Mouse (Mus musculus) stomach, embryonic 15.5 days (tissue): Measurements from ENCODE around the gene Rnasek. TPM values are rescaled to one million over a fixed set of nuclear protein-coding genes. Genes with fewer than 3 reads are reported as not detected.
A peak's percentile ranks its signal among the peaks of the same experiment; 100 is the strongest.

Source experiments
- ATAC-seq: fragments of 200-750 bp; cut with Nextera tagmentation; 2 replicates; pipeline ENCODE4 v1.8.0; 2017; ENCODE audit warnings: low read depth, moderate number of reproducible peaks, moderate TSS enrichment; ENCODE audit not compliant: insufficient read depth, low FRiP score
- H3K27ac ChIP-seq: fragments of 300-500 bp; sonication (generic); 2 replicates; pipeline ENCODE4 v1.5.1; 2015; ENCODE audit warnings: mild to moderate bottlenecking, inconsistent platforms
- H3K27me3 ChIP-seq: fragments of 300-500 bp; sonication (generic); replicated peaks from 2 replicates; pipeline ENCODE4 v1.6.1; 2015; ENCODE audit warnings: inconsistent platforms
- H3K36me3 ChIP-seq: fragments of 300-500 bp; sonication (generic); 2 replicates; pipeline ENCODE4 v1.6.1; 2015; ENCODE audit warnings: inconsistent platforms
- H3K4me1 ChIP-seq: fragments of 300-500 bp; sonication (generic); 2 replicates; pipeline ENCODE4 v1.6.1; 2015; ENCODE audit warnings: inconsistent platforms
- H3K4me2 ChIP-seq: fragments of 300-500 bp; sonication (generic); 2 replicates; pipeline ENCODE4 v1.6.1; 2015; ENCODE audit warnings: mild to moderate bottlenecking, inconsistent platforms
- H3K4me3 ChIP-seq: fragments of 300-500 bp; sonication (generic); replicated peaks from 2 replicates; pipeline ENCODE4 v1.5.1; 2015; ENCODE audit warnings: inconsistent platforms
- H3K9ac ChIP-seq: fragments of 300-500 bp; sonication (generic); 2 replicates; pipeline ENCODE4 v1.6.1; 2015; ENCODE audit warnings: inconsistent platforms
- H3K9me3 ChIP-seq: fragments of 300-500 bp; sonication (generic); 2 replicates; pipeline ENCODE4 v1.6.1; 2016; ENCODE audit warnings: inconsistent platforms
- WGBS: fragments of 180-500 bp; shearing (Covaris S2); methylation state at CpG from one replicate; pipeline ENCODE4 v1.1.7; 2015; 5-methylcytosine and 5-hydroxymethylcytosine counted together
- polyA plus RNA-seq: library from polyadenylated mRNA; unstranded; fragments of >200 nt; fragmentation: Nextera tagmentation; extraction: Ambion mirVana; gene quantifications from 2 replicates; pipeline ENCODE4 v1.2.1, GENCODE M21; 2015

Gene Rnasek
- polyA plus RNA-seq, 1 experiment from 2014 or later, result 222 TPM

GRCm38 (mm10) chr11:70259035-70259434, 19.4 kb upstream of the Rnasek start:
- H3K9me3 ChIP-seq, result 0 out of 2 replicates have a peak, but pooled peaks cover 2% of the 10 kb centered on the region
- H3K27ac ChIP-seq, result no peak overlapping the region
- no peak overlapping the region for H3K4me3 ChIP-seq
- peaks cover 13% of the 10 kb centered on the region for H3K27me3 ChIP-seq
- ATAC-seq, result no peak
- no peaks in the 10 kb centered on the region for H3K36me3 ChIP-seq
- H3K4me1 ChIP-seq, result peaks cover 13% of the 10 kb centered on the region
- no peak overlapping the region for H3K9ac ChIP-seq
- WGBS, result 93% methylated on average over 4 of the region's 4 CpGs
- H3K4me2 ChIP-seq, result no peak overlapping the region

- Histone ChIP-seq H3K36me3 (no peaks in the 10 kb centered on the region), H3K27me3 (peaks cover 27% of the 10 kb centered on the region), H3K27ac (peak within 1 kb of the TSS; percentile 49; the same call in 1 of the 2 replicates), H3K4me1 (peaks cover 15% of the 10 kb centered on the region), H3K4me2 (peak within 1 kb of the TSS; percentile 61), H3K4me3 (peak within 1 kb of the TSS; percentile 40), H3K9ac (0 out of 2 replicates have a peak within 1 kb of the TSS, but pooled peaks have one; percentile 17), H3K9me3 (no peaks in the 10 kb centered on the region)
- WGBS, result 2% methylated on average over 25 of the region's 25 CpGs
- ATAC-seq, result 0 out of 2 replicates have a peak, but pooled peaks have one; percentile 59
These were observed 15.4 kb upstream of the Rnasek start, which contains the start of gene Alox12 for GRCm38 (mm10) chr11:70254931-70255531. TSS of gene Alox12 (minus strand) at chr11:70255353.

GRCm38 (mm10) chr11:70254337-70254736, 14.7 kb upstream of the Rnasek start:
- Histone ChIP-seq H3K27ac (no peak overlapping the region), H3K9ac (no peak overlapping the region)

GRCm38 (mm10) chr11:70251853-70252252, 12.2 kb upstream of the Rnasek start:
- H3K4me3 ChIP-seq, result no peak overlapping the region
- H3K4me1 ChIP-seq, result peaks cover 15% of the 10 kb centered on the region
- H3K9ac ChIP-seq, result no peak overlapping the region
- 75% methylated on average over 8 of the region's 8 CpGs for WGBS
- no peaks in the 10 kb centered on the region for H3K36me3 ChIP-seq
- no peaks in the 10 kb centered on the region for H3K9me3 ChIP-seq
- no peak for ATAC-seq
- no peak overlapping the region for H3K4me2 ChIP-seq
- peaks cover 27% of the 10 kb centered on the region for H3K27me3 ChIP-seq
- no peak overlapping the region for H3K27ac ChIP-seq

More at GRCm38 (mm10) chr11:70254337-70254736, 14.7 kb upstream of the Rnasek start:
- no peaks in the 10 kb centered on the region for H3K9me3 ChIP-seq
- no peak for ATAC-seq
- H3K4me3 ChIP-seq, result peak overlapping the region; percentile 40
- H3K4me2 ChIP-seq, result peak overlapping the region; percentile 61
- H3K36me3 ChIP-seq, result no peaks in the 10 kb centered on the region
- H3K27me3 ChIP-seq, result peaks cover 27% of the 10 kb centered on the region
- H3K4me1 ChIP-seq, result peaks cover 15% of the 10 kb centered on the region
- WGBS, result 5% methylated on average over 18 of the region's 18 CpGs

- no peak overlapping the region for H3K27ac ChIP-seq
- no peaks in the 10 kb centered on the region for H3K36me3 ChIP-seq
- peaks cover 13% of the 10 kb centered on the region for H3K4me1 ChIP-seq
- no peak for ATAC-seq
- H3K9me3 ChIP-seq, result no peaks in the 10 kb centered on the region
- no peak overlapping the region for H3K4me2 ChIP-seq
- no peak overlapping the region for H3K9ac ChIP-seq
- 65% methylated on average over 11 of the region's 11 CpGs for WGBS
- H3K4me3 ChIP-seq, result no peak overlapping the region
- peaks cover 24% of the 10 kb centered on the region for H3K27me3 ChIP-seq
These were observed 10.5 kb upstream of the Rnasek start for GRCm38 (mm10) chr11:70250150-70250549.

- no peak for ATAC-seq
- Histone ChIP-seq H3K4me3 (no peak overlapping the region), H3K36me3 (no peaks in the 10 kb centered on the region), H3K4me2 (no peak overlapping the region), H3K9ac (no peak overlapping the region), H3K27me3 (peaks cover 4% of the 10 kb centered on the region), H3K9me3 (no peaks in the 10 kb centered on the region), H3K27ac (no peak overlapping the region), H3K4me1 (no peaks in the 10 kb centered on the region)
- 48% methylated on average over 9 of the region's 9 CpGs for WGBS
These were observed 7.6 kb upstream of the Rnasek start for GRCm38 (mm10) chr11:70247136-70247845.

GRCm38 (mm10) chr11:70242591-70242990, 2.9 kb upstream of the Rnasek start:
- H3K4me3 ChIP-seq, result no peak overlapping the region
- 64% methylated on average over 11 of the region's 11 CpGs for WGBS

GRCm38 (mm10) chr11:70238591-70239440, 826 bp downstream of the Rnasek start:
- WGBS, result 10% methylated on average over 23 of the region's 23 CpGs

More at GRCm38 (mm10) chr11:70242591-70242990, 2.9 kb upstream of the Rnasek start:
- Histone ChIP-seq H3K4me2 (no peak overlapping the region), H3K9me3 (no peaks in the 10 kb centered on the region), H3K27me3 (0 out of 2 replicates have a peak, but pooled peaks cover 4% of the 10 kb centered on the region), H3K4me1 (peaks cover 12% of the 10 kb centered on the region; the same call in 1 of the 2 replicates), H3K27ac (no peak overlapping the region), H3K9ac (no peak overlapping the region), H3K36me3 (no peaks in the 10 kb centered on the region)
- ATAC-seq, result no peak

GRCm38 (mm10) chr11:70237457-70238167, 2.0 kb downstream of the Rnasek start, which contains the start of gene 0610010K14Rik:
TSS of gene 0610010K14Rik (minus strand) at chr11:70237914.
- WGBS, result under 1% methylated on average over 70 of the region's 70 CpGs
- no peaks in the 10 kb centered on the region for H3K27me3 ChIP-seq
- H3K4me3 ChIP-seq, result peak within 1 kb of the TSS; percentile 96
- H3K4me1 ChIP-seq, result peaks cover 27% of the 10 kb centered on the region
- peak; percentile 94 for ATAC-seq
- H3K9me3 ChIP-seq, result no peaks in the 10 kb centered on the region
- peak within 1 kb of the TSS; percentile 77 for H3K9ac ChIP-seq
- peak within 1 kb of the TSS; percentile 78 for H3K4me2 ChIP-seq
- peak within 1 kb of the TSS; percentile 90 for H3K27ac ChIP-seq
- H3K36me3 ChIP-seq, result 0 out of 2 replicates have a peak, but pooled peaks cover 6% of the 10 kb centered on the region

More at GRCm38 (mm10) chr11:70238591-70239440, 826 bp downstream of the Rnasek start:
- peak overlapping the region; percentile 96 for H3K4me3 ChIP-seq
- H3K27ac ChIP-seq, result peak overlapping the region; percentile 90
- peaks cover 23% of the 10 kb centered on the region for H3K4me1 ChIP-seq
- H3K36me3 ChIP-seq, result 0 out of 2 replicates have a peak, but pooled peaks cover 6% of the 10 kb centered on the region
- H3K27me3 ChIP-seq, result no peaks in the 10 kb centered on the region
- peak overlapping the region; percentile 77 for H3K9ac ChIP-seq
- H3K4me2 ChIP-seq, result peak overlapping the region; percentile 78
- no peaks in the 10 kb centered on the region for H3K9me3 ChIP-seq
- ATAC-seq, result no peak

- ATAC-seq, result no peak
- peak overlapping the region; percentile 78 for H3K4me2 ChIP-seq
- WGBS, result 32% methylated on average over 7 of the region's 7 CpGs
- 0 out of 2 replicates have a peak, but pooled peaks cover 6% of the 10 kb centered on the region for H3K36me3 ChIP-seq
- H3K27me3 ChIP-seq, result no peaks in the 10 kb centered on the region
- no peaks in the 10 kb centered on the region for H3K9me3 ChIP-seq
- peaks cover 27% of the 10 kb centered on the region for H3K4me1 ChIP-seq
- H3K9ac ChIP-seq, result peak overlapping the region; percentile 77; the same call in 1 of the 2 replicates
- peak overlapping the region; percentile 96 for H3K4me3 ChIP-seq
- H3K27ac ChIP-seq, result peak overlapping the region; percentile 90
These were observed 2.9 kb downstream of the Rnasek start for GRCm38 (mm10) chr11:70236717-70237116.
